Mouse (Mus musculus): ENCODE data around the gene Alx1. TPM values are rescaled to one million over a fixed set of nuclear protein-coding genes. Genes with fewer than 3 reads are reported as not detected.

Gene Alx1
- total RNA-seq, 2 experiments from 2014 or later, result not detected

Other genes with a start within 250 kb of the Alx1 start
- 1 to 10 TPM; 3.6 to 5.5 TPM for gene Lrriq1, start 206.1 kb upstream of the Alx1 start, total RNA-seq (2021)